ENCODE assay signal across 10 mouse cellular contexts in genomic region chr9:46434700-46435099, GRCm38 (mm10).
A peak's percentile ranks its signal among the peaks of the same experiment; 100 is the strongest.
DNase-seq lines count a peak whose midpoint lies in the region; TF ChIP-seq lines count a peak whose summit lies in the region.
"Had no signal": no experiment of that assay in that cellular context is flagged by ENCODE, and none has a peak within 500 bp of the region (broad histone marks: within the 10 kb centered on the region; RNA-seq: fewer than 3 reads in every experiment).

No protein-coding gene starts in this region.

- H3K4me1 ChIP-seq in heart, adult 2 months (ENCODE audit: control insufficient read depth, insufficient read depth, low read length): no peaks in the 10 kb centered on the region

- H3K36me3 ChIP-seq in heart, adult 2 months (ENCODE audit: control insufficient read depth, insufficient read depth, low read length): no peaks in the 10 kb centered on the region

- 67% methylated on average over 3 of the region's 3 CpGs for WGBS in heart, adult 2 months

- no peak for TF ChIP-seq EP300 in heart, adult 2 months (IDR thresholded peaks at IDR 0.05; ENCODE audit: insufficient read depth, low read depth, low read length)

- intact Hi-C loops in left cerebral cortex, postnatal 4 days (cut with DNase I): no loop called here
- intact Hi-C loops in heart, adult 2 months (cut with DNase I): no loop called here

- H3K27ac ChIP-seq in heart, adult 2 months: no peak overlapping the region

- peak; percentile 67 for DNase-seq in cerebellum, adult 11-12 months
- peak; percentile 63 to 66 for DNase-seq in cerebellum, postnatal 14 days
- DNase-seq in layer of hippocampus, adult 9-11 months: peak; percentile 95
- DNase-seq in left cerebral cortex, postnatal 4 days: peak; percentile 72
- no peak for DNase-seq in kidney, adult 9 months
- DNase-seq in heart, adult 2 months: no peak
- no peak for DNase-seq in B cell, adult 2 months
- no peak for DNase-seq in adrenal gland, adult 18-20 months (ENCODE audit: low spot score in 2 of 2)
- DNase-seq: midbrain, embryonic 14.5 days; thymus, postnatal 25 days had no signal

- no peaks in the 10 kb centered on the region for H3K79me2 ChIP-seq in heart, adult 2 months (replicated peaks; ENCODE audit: control insufficient read depth, insufficient read depth, low read length)

- no peak for TF ChIP-seq POLR2A in heart, adult 2 months (IDR thresholded peaks at IDR 0.05; ENCODE audit: insufficient read depth, low read depth, low read length)

- no peak overlapping the region for H3K4me3 ChIP-seq in heart, adult 2 months

- H3K9ac ChIP-seq in heart, adult 2 months (ENCODE audit: low read depth, low read length): no peak overlapping the region

- no peaks in the 10 kb centered on the region for H3K27me3 ChIP-seq in heart, adult 2 months (ENCODE audit: control insufficient read depth, insufficient read depth, low read length)

- TF ChIP-seq CTCF in heart, adult 2 months (IDR thresholded peaks at IDR 0.05): no peak

Comparison
In these comparisons a context has a peak if more than half of its experiments do, and no peak if none do; other contexts are left out.
1. DNase-seq: peak in cerebellum, adult 11-12 months (single experiment), cerebellum, postnatal 14 days (2 of 2), layer of hippocampus, adult 9-11 months (single experiment) and left cerebral cortex, postnatal 4 days (single experiment); none in kidney, adult 9 months (single experiment), heart, adult 2 months (0 of 2), B cell, adult 2 months (0 of 2) and adrenal gland, adult 18-20 months (0 of 2).